Mouse (Mus musculus): ENCODE measurements around the gene Myh10.

GRCm38 (mm10) chr11:68691321-68692009, at the start of gene Myh10:
- no peak for TF ChIP-seq GATA1 (IDR thresholded peaks at IDR 0.05; ENCODE audit: borderline replicate concordance, low read length)
- TF ChIP-seq FLI1 (IDR thresholded peaks at IDR 0.05; ENCODE audit: low read length), result no peak
